8 mouse cellular contexts compared by ENCODE assay signal in the genomic region with DNA sequence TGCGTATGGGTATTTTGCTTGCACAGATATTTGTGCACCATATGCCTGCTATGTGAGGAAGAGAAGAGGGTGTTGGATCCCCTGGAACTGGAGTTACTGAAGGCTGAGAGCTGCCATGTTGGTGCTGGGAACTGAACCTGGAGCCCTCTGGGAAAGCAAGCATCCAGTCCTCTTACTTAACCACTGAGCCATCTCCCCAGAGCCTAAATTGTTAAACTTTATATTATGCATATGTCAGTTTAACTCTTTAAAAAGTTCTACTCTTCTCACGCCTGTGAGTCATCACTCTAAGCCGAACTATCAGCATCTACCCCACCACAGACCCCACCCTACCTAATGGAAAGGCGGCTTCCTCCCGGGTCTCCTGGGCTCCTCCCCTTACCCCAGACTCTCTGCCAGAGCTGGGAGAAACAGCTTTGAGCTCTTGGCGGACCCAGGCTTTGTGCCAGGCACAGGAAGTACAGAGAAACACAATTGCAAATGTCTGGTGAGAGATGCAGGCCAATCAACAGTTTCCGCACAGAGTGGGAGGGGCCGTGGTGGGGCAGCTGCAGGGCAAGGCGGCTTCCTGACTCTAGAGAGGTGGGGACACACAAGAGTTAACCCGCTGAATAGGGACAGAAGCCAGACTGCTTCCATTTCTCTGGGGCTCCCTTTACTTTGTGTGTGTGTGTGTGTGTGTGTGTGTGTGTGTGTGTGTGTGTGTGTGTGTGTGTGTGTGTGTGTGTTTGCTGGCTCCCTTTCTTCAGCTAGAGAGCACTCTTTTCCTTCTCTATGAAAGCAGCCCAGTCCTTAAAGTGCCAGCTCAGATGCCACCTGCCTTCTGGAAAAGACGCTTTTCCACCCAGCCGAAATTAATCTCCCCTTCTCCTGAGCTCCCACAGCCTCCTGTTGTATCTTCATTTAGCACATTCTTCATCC.
A peak's percentile ranks its signal among the peaks of the same experiment; 100 is the strongest.
DNase-seq lines count a peak whose midpoint lies in the region; ATAC-seq and TF ChIP-seq lines count a peak whose summit lies in the region.

No protein-coding gene starts in this region.

- peak; percentile 60; the same call in 1 of the 2 replicates for ATAC-seq in frontal cortex, adult (ENCODE audit: low TSS enrichment)

- H3K4me1 ChIP-seq in ES-E14 (ENCODE audit: control insufficient read depth in 2 of 2, insufficient read depth in 2 of 2, low read length in 2 of 2, poor library complexity in 1 of 2): peaks cover 0 to 3% of the 10 kb centered on the region in 2 experiments; a peak in 1 of 4 replicates
- H3K4me1 ChIP-seq in lung, adult 2 months (ENCODE audit: control insufficient read depth, insufficient read depth, low read length): peaks cover 4% of the 10 kb centered on the region; the same call in 1 of the 2 replicates

- intact Hi-C loops in heart, postnatal 36 days (cut with DNase I): no loop called here

- no peak overlapping the region; the same call in 1 of the 2 replicates for H3K9ac ChIP-seq in ES-E14 (ENCODE audit: insufficient read depth, low read depth, low read length, poor library complexity, severe bottlenecking)

- peak overlapping the region; percentile 5 to 19 for H3K4me3 ChIP-seq in ES-E14 (ENCODE audit: insufficient read depth in 1 of 2, low read depth in 1 of 2, low read length in 2 of 2, poor library complexity in 1 of 2, severe bottlenecking in 1 of 2)
- no peak overlapping the region for H3K4me3 ChIP-seq in lung, adult 2 months (replicated peaks; ENCODE audit: extremely low read depth, low read depth, low read length)

- 25% methylated on average over 12 of the region's 12 CpGs for WGBS in lung, adult 2 months

- no peak for TF ChIP-seq CTCF in lung, adult 2 months (IDR thresholded peaks at IDR 0.05; ENCODE audit: insufficient read depth, low read length)

- H3K27ac ChIP-seq in ES-E14 (ENCODE audit: insufficient read depth, low read depth, low read length, poor library complexity, severe bottlenecking): peak overlapping the region; percentile 56; the same call in 1 of the 2 replicates

- no peaks in the 10 kb centered on the region for H3K9me3 ChIP-seq in ES-E14 (ENCODE audit: control insufficient read depth, insufficient read depth, low read depth, low read length)

- TF ChIP-seq POLR2A in lung, adult 2 months (IDR thresholded peaks at IDR 0.05; ENCODE audit: borderline replicate concordance, extremely low read depth, low read depth, low read length): peak; percentile 19; the same call in 1 of the 2 replicates

- H3K36me3 ChIP-seq in ES-E14 (ENCODE audit: control insufficient read depth, insufficient read depth, low read length, poor library complexity, severe bottlenecking): no peaks in the 10 kb centered on the region

- in situ Hi-C loops in ES-E14 (cut with MboI; ENCODE audit: low sequenced_read_pairs in 2 of 2, unreplicated experiment in 2 of 2): no loop called here

- peak; percentile 77 for DNase-seq in ES-E14 (ENCODE audit: low read depth, low spot score)
- peak; percentile 39 to 53 for DNase-seq in cerebellum, adult 18-20 months
- peak; percentile 67 to 70 for DNase-seq in heart, postnatal 36 days
- DNase-seq in layer of hippocampus, adult 18-20 months (ENCODE audit: low spot score in 2 of 2): peak; percentile 34 to 84
- peak; percentile 70 for DNase-seq in lung, adult 2 months
- peak; percentile 51 for DNase-seq in ovary, postnatal 14 days (ENCODE audit: low spot score)
- peak; percentile 91 for DNase-seq in thymus, postnatal 4 days

TF ChIP-seq in ES-E14, 5 proteins besides CTCF, POLR2A, EP300 and RAD21:
- TF ChIP-seq ZNF384 (IDR thresholded peaks at IDR 0.05; ENCODE audit: low read depth, low read length) (no peak), ZC3H11A (IDR thresholded peaks at IDR 0.05; ENCODE audit: borderline replicate concordance, low read depth, low read length) (no peak), HCFC1 (IDR thresholded peaks at IDR 0.05; ENCODE audit: borderline replicate concordance, insufficient read depth, low read length) (no peak), CHD2 (IDR thresholded peaks at IDR 0.05; ENCODE audit: low read depth, low read length) (no peak), MAFK (IDR thresholded peaks at IDR 0.05; ENCODE audit: insufficient read depth, low read depth, low read length) (no peak)
